Mouse (Mus musculus) CH12.LX (cell line): ENCODE measurements at regions not wholly inside any gene's neighbourhood (a gene's known extent, or its start where the extent isn't known, plus 50 kb on each side); places are given as distances from the start of the nearest gene placed in this dataset.

ENCODE experiments used
- DNase-seq: peaks from one replicate; pipeline ENCODE4 v3.0.0-alpha.2; 2013; ENCODE audit errors: extremely low read depth
- H3K27ac ChIP-seq: 2 replicates; pipeline ENCODE4 v1.5.1; 2012; ENCODE audit warnings: low read depth, mild to moderate bottlenecking, control low read depth, moderate library complexity; ENCODE audit not compliant: insufficient read depth
- H3K27me3 ChIP-seq: replicated peaks from 2 replicates; pipeline ENCODE3; 2012; ENCODE audit warnings: inconsistent platforms
- H3K36me3 ChIP-seq, 2 experiments: replicated peaks in 1 of 2; 2 replicates each; pipeline versions ENCODE3 to v1.6.1; 2012; ENCODE audit warnings: inconsistent platforms in 1 of 2, low read length in 1 of 2, mild to moderate bottlenecking in 1 of 2, mixed read lengths in 1 of 2, moderate library complexity in 1 of 2; ENCODE audit not compliant: control insufficient read depth in 1 of 2, insufficient read depth in 1 of 2
- H3K4me1 ChIP-seq, 2 experiments: 2 replicates each; pipeline ENCODE4 v1.6.1; 2012; ENCODE audit warnings: inconsistent platforms in 1 of 2, moderate library complexity in 1 of 2; ENCODE audit not compliant: insufficient read depth in 2 of 2, control insufficient read depth in 1 of 2
- H3K4me2 ChIP-seq: 2 replicates; pipeline ENCODE4 v1.6.1; 2012; ENCODE audit warnings: low read depth, mild to moderate bottlenecking, control low read depth; ENCODE audit not compliant: poor library complexity, insufficient read depth, severe bottlenecking
- H3K4me3 ChIP-seq, 3 experiments: fragments of 150-350 bp in 1 of 3; sonication (generic) in 1 of 3; replicated peaks in 1 of 3; 2 replicates each; pipeline versions ENCODE3 to v1.5.1; 2011 to 2012; ENCODE audit warnings: low read depth in 2 of 3, low read length in 2 of 3, mild to moderate bottlenecking in 2 of 3, moderate library complexity in 2 of 3, control low read depth in 1 of 3, improper control_type of control experiment in 1 of 3, inconsistent platforms in 1 of 3, mixed read lengths in 1 of 3; ENCODE audit not compliant: poor library complexity in 1 of 3
- H3K79me2 ChIP-seq: replicated peaks from 2 replicates; pipeline ENCODE4 v1.6.1; 2012; ENCODE audit warnings: mild to moderate bottlenecking, moderate library complexity; ENCODE audit not compliant: control insufficient read depth, poor library complexity, insufficient read depth, severe bottlenecking; ENCODE audit errors: extremely low read depth
- H3K9ac ChIP-seq: 2 replicates; pipeline ENCODE4 v1.6.1; 2012; ENCODE audit warnings: low read depth, mild to moderate bottlenecking, control low read depth, moderate library complexity; ENCODE audit not compliant: insufficient read depth
- H3K9me3 ChIP-seq: replicated peaks from 2 replicates; pipeline ENCODE3; 2012; ENCODE audit warnings: low read length, inconsistent platforms, mixed read lengths
- CHD1 ChIP-seq: IDR thresholded peaks from 2 replicates; pipeline ENCODE4 v1.6.1; 2012; ENCODE audit warnings: low read depth, low read length, improper control_type of control experiment, inconsistent platforms
- CHD2 ChIP-seq: IDR thresholded peaks from 2 replicates; pipeline ENCODE4 v1.6.1; 2011; ENCODE audit warnings: low read length, improper control_type of control experiment
- E2F4 ChIP-seq: IDR thresholded peaks from 2 replicates; pipeline ENCODE4 v1.6.1; 2011; ENCODE audit warnings: low read depth, low read length, improper control_type of control experiment; ENCODE audit not compliant: insufficient replicate concordance
- ELF1 ChIP-seq: IDR thresholded peaks from 2 replicates; pipeline ENCODE4 v1.6.1; 2014; ENCODE audit warnings: low read depth, mild to moderate bottlenecking, inconsistent platforms, low read length, improper control_type of control experiment
- EP300 ChIP-seq: IDR thresholded peaks from 2 replicates; pipeline ENCODE4 v1.6.1; 2011; ENCODE audit warnings: low read length, improper control_type of control experiment
- ETS1 ChIP-seq: conservative IDR thresholded peaks from 2 replicates; pipeline ENCODE4 v1.6.1; 2012; ENCODE audit warnings: low read depth, mild to moderate bottlenecking, inconsistent platforms, low read length, improper control_type of control experiment, moderate library complexity
- GABPA ChIP-seq: IDR thresholded peaks from 2 replicates; pipeline ENCODE4 v1.6.1; 2012; ENCODE audit warnings: low read depth, low read length, improper control_type of control experiment, inconsistent platforms; ENCODE audit not compliant: insufficient replicate concordance
- IRF4 ChIP-seq: IDR thresholded peaks from 2 replicates; pipeline ENCODE4 v1.6.1; 2014; ENCODE audit warnings: low read depth, mild to moderate bottlenecking, inconsistent platforms, low read length, improper control_type of control experiment
- KAT2A ChIP-seq: IDR thresholded peaks from 2 replicates; pipeline ENCODE4 v1.6.1; 2012; ENCODE audit warnings: low read length, improper control_type of control experiment, inconsistent platforms; ENCODE audit not compliant: insufficient replicate concordance
- MAFK ChIP-seq: IDR thresholded peaks from 2 replicates; pipeline ENCODE4 v1.6.1; 2011; ENCODE audit warnings: low read length, improper control_type of control experiment; ENCODE audit not compliant: insufficient replicate concordance
- MAX ChIP-seq: IDR thresholded peaks from 2 replicates; pipeline ENCODE4 v1.6.1; 2011; ENCODE audit warnings: low read length, improper control_type of control experiment
- MAZ ChIP-seq: IDR thresholded peaks from 2 replicates; pipeline ENCODE4 v1.6.1; 2012; ENCODE audit warnings: low read depth, mild to moderate bottlenecking, inconsistent platforms, low read length, improper control_type of control experiment, moderate library complexity
- MEF2A ChIP-seq: IDR thresholded peaks from 2 replicates; pipeline ENCODE4 v1.6.1; 2014; ENCODE audit warnings: low read depth, mild to moderate bottlenecking, inconsistent platforms, low read length, improper control_type of control experiment, borderline replicate concordance
- MXI1 ChIP-seq: IDR thresholded peaks from 2 replicates; pipeline ENCODE4 v1.6.1; 2011; ENCODE audit warnings: mild to moderate bottlenecking, low read depth, low read length, improper control_type of control experiment
- MYC ChIP-seq: IDR thresholded peaks from 2 replicates; pipeline ENCODE4 v1.6.1; 2011; ENCODE audit warnings: low read depth, mild to moderate bottlenecking, improper control_type of control experiment, low read length
- NRF1 ChIP-seq: IDR thresholded peaks from 2 replicates; pipeline ENCODE4 v1.6.1; 2014; ENCODE audit warnings: low read depth, mild to moderate bottlenecking, inconsistent platforms, low read length, improper control_type of control experiment, moderate library complexity
- POLR2AphosphoS2 ChIP-seq: IDR thresholded peaks from 2 replicates; pipeline ENCODE4 v1.6.1; 2011; ENCODE audit warnings: low read depth, low read length, improper control_type of control experiment
- RAD21 ChIP-seq: IDR thresholded peaks from 2 replicates; pipeline ENCODE4 v1.6.1; 2011; ENCODE audit warnings: low read depth, mild to moderate bottlenecking, low read length, improper control_type of control experiment, moderate library complexity
- RCOR1 ChIP-seq: conservative IDR thresholded peaks from 2 replicates; pipeline ENCODE4 v1.6.1; 2012; ENCODE audit warnings: low read depth, mild to moderate bottlenecking, inconsistent platforms, low read length, improper control_type of control experiment
- TCF12 ChIP-seq: IDR thresholded peaks from 2 replicates; pipeline ENCODE4 v1.6.1; 2014; ENCODE audit warnings: low read depth, mild to moderate bottlenecking, inconsistent platforms, low read length, improper control_type of control experiment
- UBTF ChIP-seq: IDR thresholded peaks from 2 replicates; pipeline ENCODE4 v1.6.1; 2012; ENCODE audit warnings: low read depth, mild to moderate bottlenecking, inconsistent platforms, low read length, improper control_type of control experiment, moderate library complexity
- USF2 ChIP-seq: conservative IDR thresholded peaks from 2 replicates; pipeline ENCODE4 v1.6.1; 2011; ENCODE audit warnings: low read depth, low read length, improper control_type of control experiment
- ZC3H11A ChIP-seq: IDR thresholded peaks from 2 replicates; pipeline ENCODE4 v1.6.1; 2012; ENCODE audit warnings: low read depth, mild to moderate bottlenecking, inconsistent platforms, low read length, improper control_type of control experiment
- ZKSCAN1 ChIP-seq: IDR thresholded peaks from 2 replicates; pipeline ENCODE4 v1.6.1; 2012; ENCODE audit warnings: low read depth, inconsistent platforms, low read length, improper control_type of control experiment, borderline replicate concordance
- dilution Hi-C: fragments of 300-500 bp; cut with MboI; formaldehyde crosslinking; loops from 2 replicates; pipeline ENCODE4 v1.14.3; 2020; ENCODE audit warnings: low sequenced_read_pairs; ENCODE audit not compliant: extremely low pct_unique_long_range_greater_than_20kb, extremely low pct_ligation_motif_present
- in situ Hi-C: fragments of 300-500 bp; cut with MboI; formaldehyde crosslinking; loops from 3 replicates; pipeline ENCODE4 v1.14.3; 2019; ENCODE audit warnings: low sequenced_read_pairs, low pct_ligation_motif_present, low pct_unique_long_range_greater_than_20kb, mixed read lengths

- Histone ChIP-seq H3K9ac (no peak overlapping the region), H3K9me3 (no peaks in the 10 kb centered on the region), H3K79me2 (no peaks in the 10 kb centered on the region), H3K4me3 (no peak overlapping the region), H3K27me3 (no peaks in the 10 kb centered on the region), H3K36me3 (no peaks in the 10 kb centered on the region), H3K4me2 (no peak overlapping the region), H3K4me1 (no peaks in the 10 kb centered on the region), H3K27ac (no peak overlapping the region)
- dilution Hi-C loops (no loop called here), in situ Hi-C loops (no loop called here)
- no peak for DNase-seq
- TF ChIP-seq CHD1 (no peak), ZKSCAN1 (no peak), GABPA (no peak), KAT2A (no peak), CHD2 (no peak), ELF1 (no peak), IRF4 (no peak), MAFK (no peak), ETS1 (no peak), MAZ (no peak), MYC (no peak), UBTF (no peak), POLR2AphosphoS2 (no peak), E2F4 (no peak), USF2 (no peak), MXI1 (no peak), TCF12 (no peak), RAD21 (no peak), ZC3H11A (no peak), NRF1 (no peak)
Measured at GRCm38 (mm10) chr6:107012938-107013511, 213.1 kb upstream of the Crbn start.

- in situ Hi-C loops: no loop called here
- dilution Hi-C loops: no loop called here
- H3K4me2 ChIP-seq: no peak overlapping the region
- H3K27me3 ChIP-seq: no peaks in the 10 kb centered on the region
- no peak overlapping the region for H3K9ac ChIP-seq
- H3K4me3 ChIP-seq: no peak overlapping the region
- no peaks in the 10 kb centered on the region for H3K4me1 ChIP-seq
- TF ChIP-seq CHD2 (no peak), EP300 (no peak), NRF1 (no peak), MXI1 (no peak), IRF4 (no peak), MEF2A (no peak), TCF12 (no peak), POLR2AphosphoS2 (no peak), RAD21 (no peak), ETS1 (no peak), MAX (no peak), GABPA (no peak), UBTF (no peak), E2F4 (no peak), RCOR1 (no peak)
- H3K36me3 ChIP-seq: no peaks in the 10 kb centered on the region
- H3K79me2 ChIP-seq: no peaks in the 10 kb centered on the region
- DNase-seq: no peak
- H3K9me3 ChIP-seq: no peaks in the 10 kb centered on the region
- no peak overlapping the region for H3K27ac ChIP-seq
Measured at GRCm38 (mm10) chr6:107019126-107019525, 219.2 kb upstream of the Crbn start.
